Mouse (Mus musculus) myocyte (in vitro differentiated cells): ENCODE measurements around the gene Fermt3.

Experiments used
- E2F4 ChIP-seq: IDR thresholded peaks from one replicate; pipeline ENCODE4 v1.6.1; 2011; ENCODE audit warnings: mild to moderate bottlenecking, control low read depth, moderate library complexity; ENCODE audit not compliant: insufficient read depth
- MAX ChIP-seq: IDR thresholded peaks from one replicate; pipeline ENCODE4 v1.6.1; 2011; ENCODE audit warnings: low read depth, mild to moderate bottlenecking, control low read depth
- MYOD1 ChIP-seq, 3 experiments: IDR thresholded peaks; one replicate each; pipeline ENCODE4 v1.6.1; 2011; ENCODE audit warnings: control low read depth in 2 of 3, low read depth in 2 of 3, mild to moderate bottlenecking in 2 of 3, moderate library complexity in 1 of 3; ENCODE audit not compliant: insufficient read length in 2 of 3, control insufficient read depth in 1 of 3
- MYOG ChIP-seq, 3 experiments: IDR thresholded peaks; one replicate each; pipeline ENCODE4 v1.6.1; 2011; ENCODE audit warnings: control low read depth in 2 of 3, low read depth in 2 of 3, mild to moderate bottlenecking in 2 of 3; ENCODE audit not compliant: insufficient read length in 2 of 3, control insufficient read depth in 1 of 3, insufficient read depth in 1 of 3
- POLR2A ChIP-seq: IDR thresholded peaks from one replicate; pipeline ENCODE4 v1.6.1; 2011; ENCODE audit warnings: low read depth, mild to moderate bottlenecking, control low read depth, moderate library complexity; ENCODE audit not compliant: insufficient read length
- POLR2AphosphoS2 ChIP-seq: IDR thresholded peaks from one replicate; pipeline ENCODE4 v1.6.1; 2011; ENCODE audit warnings: low read depth, control low read depth; ENCODE audit not compliant: insufficient read length
- REST ChIP-seq: IDR thresholded peaks from one replicate; pipeline ENCODE4 v1.6.1; 2011; ENCODE audit warnings: mild to moderate bottlenecking, control low read depth, moderate library complexity; ENCODE audit not compliant: insufficient read depth, insufficient read length
- SRF ChIP-seq: IDR thresholded peaks from one replicate; pipeline ENCODE4 v1.6.1; 2011; ENCODE audit warnings: low read depth; ENCODE audit not compliant: control insufficient read depth, insufficient read length
- TCF12 ChIP-seq: IDR thresholded peaks from one replicate; pipeline ENCODE4 v1.6.1; 2011; ENCODE audit warnings: mild to moderate bottlenecking, control low read depth; ENCODE audit not compliant: poor library complexity, insufficient read depth, severe bottlenecking
- TCF3 ChIP-seq: IDR thresholded peaks from one replicate; pipeline ENCODE4 v1.6.1; 2011; ENCODE audit warnings: low read depth, control low read depth; ENCODE audit not compliant: insufficient read length
- USF1 ChIP-seq: IDR thresholded peaks from one replicate; pipeline ENCODE4 v1.6.1; 2011; ENCODE audit warnings: low read depth, mild to moderate bottlenecking, control low read depth, moderate library complexity

DNA sequence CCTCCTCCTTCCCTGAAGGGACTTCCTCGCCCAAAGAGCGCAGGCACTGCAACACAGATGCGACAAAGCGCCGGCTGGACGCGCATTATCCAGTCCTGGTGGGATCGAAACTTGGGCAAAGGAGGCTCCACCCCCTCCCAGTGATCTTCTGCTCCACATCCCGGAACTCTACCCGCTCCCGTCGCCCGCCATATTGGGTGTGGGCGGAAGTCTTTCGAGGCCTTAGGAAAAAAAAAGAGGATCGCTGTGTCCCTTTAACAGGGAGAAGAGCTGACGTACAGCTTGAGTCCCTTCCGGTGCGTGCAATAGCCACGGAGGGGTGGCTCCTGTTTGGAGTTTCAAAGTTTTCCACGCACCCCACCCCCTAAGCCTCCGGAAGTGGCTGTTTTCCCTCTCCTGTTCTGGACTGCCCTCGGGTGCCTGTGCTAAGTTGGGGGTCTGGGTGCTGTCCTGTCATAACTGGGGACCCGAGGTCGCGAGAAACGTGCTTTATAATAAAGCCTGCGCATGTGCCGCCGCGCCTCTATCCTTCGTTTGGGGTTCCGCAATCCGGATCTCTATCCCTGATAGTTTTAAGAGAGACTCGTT is 67.8 kb downstream of the Fermt3 start:
- TF ChIP-seq MYOD1 (IDR thresholded peaks at IDR 0.05; ENCODE audit: control insufficient read depth in 1 of 3, insufficient read length in 2 of 3, low read depth in 2 of 3) (no peak), POLR2A (peak; percentile 72), MYOG (IDR thresholded peaks at IDR 0.05; ENCODE audit: control insufficient read depth in 1 of 3, insufficient read depth in 1 of 3, insufficient read length in 2 of 3, low read depth in 2 of 3) (no peak), POLR2AphosphoS2 (peak; percentile 79), USF1 (no peak), TCF12 (no peak), MAX (peak; percentile 18), SRF (peak; percentile 21), E2F4 (no peak), REST (no peak), TCF3 (no peak)
